In genomic region chr14:61757823-61758175, GRCm38 (mm10) we compare ENCODE assay signal across 10 mouse cellular contexts.
DNase-seq lines count a peak whose midpoint lies in the region; ATAC-seq and TF ChIP-seq lines count a peak whose summit lies in the region.
"Had no signal": no experiment of that assay in that cellular context is flagged by ENCODE, and none has a peak within 500 bp of the region (broad histone marks: within the 10 kb centered on the region; RNA-seq: fewer than 3 reads in every experiment).

No protein-coding gene starts in this region.

- H3K27ac ChIP-seq in heart, embryonic 10.5 days = peak overlapping the region; percentile 78
- H3K27ac ChIP-seq in spleen, adult 2 months (ENCODE audit: insufficient read depth, low read length) = no peak overlapping the region
- no peak overlapping the region for H3K27ac ChIP-seq in liver, embryonic 15.5 days (replicated peaks)
- no peak overlapping the region for H3K27ac ChIP-seq in thymus, adult 2 months (ENCODE audit: control insufficient read depth, insufficient read depth, low read length)

- no peaks in the 10 kb centered on the region for H3K9me3 ChIP-seq in heart, embryonic 10.5 days
- H3K9me3 ChIP-seq in liver, embryonic 15.5 days (replicated peaks) = no peaks in the 10 kb centered on the region

- peak overlapping the region; percentile 46 for H3K4me2 ChIP-seq in liver, embryonic 15.5 days

- H3K4me3 ChIP-seq in heart, embryonic 10.5 days = peak overlapping the region; percentile 45
- peak overlapping the region; percentile 6; the same call in 1 of the 2 replicates for H3K4me3 ChIP-seq in spleen, adult 2 months (ENCODE audit: extremely low read depth, insufficient read depth, insufficient read length)
- no peak overlapping the region for H3K4me3 ChIP-seq in liver, embryonic 15.5 days (replicated peaks)
- H3K4me3 ChIP-seq in thymus, adult 2 months (ENCODE audit: control insufficient read depth, insufficient read depth, low read length) = no peak overlapping the region
- H3K4me3 ChIP-seq: erythroblast, embryonic 14.5 days had no signal

- no peak for ATAC-seq in liver, embryonic 15.5 days (ENCODE audit: insufficient read depth)
- ATAC-seq: activated CD4-positive, CD25-positive, alpha-beta regulatory T cell, adult 4 months had no signal

- H3K4me1 ChIP-seq in heart, embryonic 10.5 days = peaks cover 10% of the 10 kb centered on the region; the same call in 1 of the 2 replicates
- no peaks in the 10 kb centered on the region; the same call in 1 of the 2 replicates for H3K4me1 ChIP-seq in spleen, adult 2 months (ENCODE audit: control insufficient read depth, insufficient read depth, insufficient read length)
- no peaks in the 10 kb centered on the region for H3K4me1 ChIP-seq in liver, embryonic 15.5 days (replicated peaks)
- peaks cover 6% of the 10 kb centered on the region for H3K4me1 ChIP-seq in thymus, adult 2 months (replicated peaks; ENCODE audit: control insufficient read depth, insufficient read depth, low read length)

- no peak for TF ChIP-seq POLR2A in spleen, adult 2 months (IDR thresholded peaks at IDR 0.05; ENCODE audit: low read depth, low read length)
- TF ChIP-seq POLR2A in thymus, adult 2 months (IDR thresholded peaks at IDR 0.05; ENCODE audit: control insufficient read depth, extremely low read depth, insufficient read depth, low read length, poor library complexity) = no peak

- DNase-seq in heart, embryonic 10.5 days (ENCODE audit: low spot score) = no peak
- DNase-seq in heart, postnatal 4 days = no peak
- DNase-seq in spleen, adult 2 months (ENCODE audit: low read depth in 1 of 2, low spot score in 2 of 2) = no peak
- DNase-seq in spleen, adult 12 weeks (ENCODE audit: low spot score) = no peak
- peak; percentile 72 for DNase-seq in telencephalon, adult 2 months (ENCODE audit: low read depth, low spot score)
- DNase-seq in thymus, adult 2 months = no peak
- no peak for DNase-seq in cerebellum, adult 18-20 months

- H3K9ac ChIP-seq in liver, embryonic 15.5 days = no peak overlapping the region

- TF ChIP-seq CTCF in spleen, adult 2 months (IDR thresholded peaks at IDR 0.05; ENCODE audit: extremely low read depth, insufficient read depth, insufficient read length, insufficient replicate concordance) = no peak
- no peak for TF ChIP-seq CTCF in thymus, adult 2 months (IDR thresholded peaks at IDR 0.05; ENCODE audit: borderline replicate concordance, control insufficient read depth, extremely low read depth, insufficient read depth, low read length, poor library complexity)

- peaks cover 14% of the 10 kb centered on the region; the same call in 1 of the 2 replicates for H3K27me3 ChIP-seq in heart, embryonic 10.5 days (ENCODE audit: insufficient read depth, poor library complexity, severe bottlenecking)
- no peaks in the 10 kb centered on the region for H3K27me3 ChIP-seq in spleen, adult 2 months (ENCODE audit: control insufficient read depth, insufficient read depth, low read length)
- no peaks in the 10 kb centered on the region for H3K27me3 ChIP-seq in liver, embryonic 15.5 days
- H3K27me3 ChIP-seq in thymus, adult 2 months (ENCODE audit: control insufficient read depth, insufficient read depth, low read length) = no peaks in the 10 kb centered on the region

- WGBS in heart, embryonic 10.5 days = 29% methylated on average over 7 of the region's 7 CpGs
- 20% methylated on average over 7 of the region's 7 CpGs for WGBS in spleen, adult 2 months
- 27% methylated on average over 7 of the region's 7 CpGs for WGBS in liver, embryonic 15.5 days (ENCODE audit: insufficient replicate concordance)
- WGBS in thymus, adult 2 months = 34% methylated on average over 7 of the region's 7 CpGs

- no peaks in the 10 kb centered on the region for H3K36me3 ChIP-seq in heart, embryonic 10.5 days
- no peaks in the 10 kb centered on the region for H3K36me3 ChIP-seq in spleen, adult 2 months (ENCODE audit: control insufficient read depth, insufficient read depth, low read length)
- no peaks in the 10 kb centered on the region for H3K36me3 ChIP-seq in liver, embryonic 15.5 days (replicated peaks)
- H3K36me3 ChIP-seq in thymus, adult 2 months (ENCODE audit: control insufficient read depth, insufficient read depth, low read length) = no peaks in the 10 kb centered on the region

Comparison
In these comparisons a context has a peak if more than half of its experiments do, and no peak if none do; other contexts are left out.
1. H3K4me3 ChIP-seq: peak in heart, embryonic 10.5 days (single experiment) and spleen, adult 2 months (single experiment); none in liver, embryonic 15.5 days (single experiment) and thymus, adult 2 months (single experiment).